Mouse (Mus musculus): ENCODE measurements around the gene Gm28035.

The Gm28035 gene

DNA sequence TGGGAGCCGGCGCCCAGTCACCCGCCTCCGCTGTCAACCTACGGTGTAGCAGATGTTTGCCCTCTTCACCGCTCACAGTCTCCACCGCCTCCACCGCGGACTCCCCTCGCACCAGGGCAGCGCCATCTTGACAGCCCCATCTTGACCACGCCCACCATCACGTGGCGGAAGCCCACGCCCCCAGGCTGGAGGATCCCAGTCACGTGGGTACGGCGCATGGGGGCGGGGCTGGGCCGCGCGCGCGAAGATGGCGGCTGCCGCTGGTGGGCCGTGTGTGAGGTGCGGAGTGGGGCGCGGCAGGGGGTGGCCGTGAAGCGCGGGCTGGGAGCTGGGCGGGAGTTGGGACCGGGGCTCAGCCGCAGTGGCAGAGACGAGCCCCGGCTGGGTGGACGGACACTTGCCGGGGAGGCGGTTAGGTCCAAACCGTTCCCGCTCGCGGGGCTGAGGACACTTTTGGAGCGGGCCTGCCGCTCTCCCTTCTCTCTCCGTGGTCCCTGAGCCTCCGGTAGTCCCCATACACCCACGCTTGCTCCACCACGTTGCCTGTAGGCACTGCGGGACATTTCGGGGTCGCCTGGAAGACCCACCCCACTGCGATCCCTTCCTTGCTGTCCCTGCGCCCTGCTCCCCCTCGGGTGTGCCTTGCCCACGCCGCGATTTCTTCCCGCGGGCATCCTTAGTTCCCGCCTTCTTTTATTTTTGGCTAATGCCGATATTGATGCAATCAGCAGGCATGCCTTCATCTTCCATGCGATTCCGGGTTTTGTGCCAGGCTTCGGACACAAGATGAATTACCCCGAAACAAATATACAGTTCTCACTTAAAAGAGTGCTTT lies 46.0 kb downstream of the Gm28035 start, which contains the start of the genes Dolk and Nup188:
Dolk (minus strand) TSS at position 143 of the 835 bp plus-strand sequence.
Nup188 (plus strand) TSS at position 206 of the 835 bp plus-strand sequence.
- in situ Hi-C loops (cut with MboI; ENCODE audit: unreplicated experiment in 2 of 2), result no loop called here

DNA sequence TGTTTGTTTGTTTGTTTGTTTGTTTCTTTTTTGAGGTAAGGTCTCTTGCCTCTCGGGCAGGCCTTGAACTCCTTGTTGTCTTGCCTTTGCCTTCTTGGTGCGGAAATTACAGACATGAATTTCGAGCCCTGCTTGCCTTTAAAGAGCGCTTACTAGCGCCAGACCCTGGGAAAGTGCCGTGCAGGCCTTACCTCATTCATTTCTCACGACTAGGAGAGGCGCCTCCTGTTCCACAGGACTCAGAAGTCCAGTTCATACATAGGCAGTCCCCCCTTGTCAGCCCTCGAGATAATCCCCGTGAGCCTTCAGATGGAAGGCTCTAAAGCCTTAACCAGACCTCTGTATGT lies 46.6 kb downstream of the Gm28035 start:
- in situ Hi-C loops (cut with MboI; ENCODE audit: unreplicated experiment in 2 of 2), result no loop called here

DNA sequence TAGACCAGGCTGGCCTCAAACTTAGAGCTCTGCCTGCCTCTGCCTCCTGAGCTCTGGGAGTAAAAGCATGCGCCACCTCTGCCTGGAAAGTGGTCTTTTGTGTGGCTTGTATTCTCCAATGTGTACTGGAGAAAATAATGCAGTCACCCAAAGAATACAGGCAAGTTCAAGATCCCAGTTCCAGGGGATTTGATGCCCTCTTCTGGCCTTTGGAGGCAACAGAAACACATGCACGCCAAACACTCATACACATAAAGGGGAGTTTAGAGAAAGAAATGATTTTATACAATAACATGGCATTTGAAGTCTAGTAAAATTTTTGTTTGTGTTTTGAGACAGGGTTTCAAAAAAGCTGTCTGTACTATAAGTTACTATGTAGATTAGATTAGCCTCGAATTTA lies 59.2 kb downstream of the Gm28035 start:
- in situ Hi-C loops (cut with MboI; ENCODE audit: unreplicated experiment in 2 of 2), result no loop called here

DNA sequence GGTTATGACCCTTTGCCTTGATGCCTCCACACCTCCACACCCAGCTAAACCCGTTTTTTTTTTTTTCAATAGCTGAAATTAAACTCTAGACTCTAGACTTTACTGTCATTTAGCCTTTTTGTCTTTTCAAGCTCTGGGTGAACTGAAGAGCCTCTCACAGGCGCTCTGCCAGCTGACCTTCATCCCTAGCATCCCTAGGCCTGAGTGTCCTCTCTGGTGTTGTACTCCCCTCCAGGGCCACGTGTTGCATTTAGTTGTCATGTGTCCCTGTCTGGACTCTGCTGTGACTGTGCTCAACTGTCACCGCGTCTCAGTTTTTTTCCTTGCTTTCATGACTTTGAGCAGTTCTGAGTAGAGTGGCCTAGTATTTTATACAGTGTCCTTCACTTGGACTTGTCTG lies 59.6 kb downstream of the Gm28035 start:
- in situ Hi-C loops (cut with MboI; ENCODE audit: unreplicated experiment in 2 of 2), result loop anchor here in 1 of 2 experiments (25.0 kb wide), 1 partner anchor 1138 kb away; no protein-coding TSS in a partner anchor

DNA sequence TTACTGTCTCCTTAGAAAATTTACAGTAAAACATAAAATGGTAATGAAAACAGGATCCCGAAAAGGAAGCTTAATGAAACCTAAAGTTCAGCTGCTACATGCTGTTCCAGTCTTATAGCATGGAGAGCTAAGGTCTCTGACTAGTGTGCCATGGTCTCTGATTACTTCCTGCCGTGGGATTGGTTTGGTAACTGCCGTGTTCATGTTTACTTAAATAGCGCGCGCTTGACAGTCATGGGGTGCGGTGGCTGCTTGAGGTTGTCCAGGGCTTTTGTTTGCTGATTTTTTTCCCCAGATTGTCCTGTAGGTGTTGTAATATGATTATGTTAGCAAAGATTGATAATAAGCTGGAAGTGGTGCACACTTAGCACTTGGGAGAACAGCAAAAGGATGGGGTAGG lies 65.7 kb downstream of the Gm28035 start:
- in situ Hi-C loops (cut with MboI; ENCODE audit: unreplicated experiment in 2 of 2), result loop anchor here in 1 of 2 experiments (25.0 kb wide), 1 partner anchor 1144 kb away; no protein-coding TSS in a partner anchor

DNA sequence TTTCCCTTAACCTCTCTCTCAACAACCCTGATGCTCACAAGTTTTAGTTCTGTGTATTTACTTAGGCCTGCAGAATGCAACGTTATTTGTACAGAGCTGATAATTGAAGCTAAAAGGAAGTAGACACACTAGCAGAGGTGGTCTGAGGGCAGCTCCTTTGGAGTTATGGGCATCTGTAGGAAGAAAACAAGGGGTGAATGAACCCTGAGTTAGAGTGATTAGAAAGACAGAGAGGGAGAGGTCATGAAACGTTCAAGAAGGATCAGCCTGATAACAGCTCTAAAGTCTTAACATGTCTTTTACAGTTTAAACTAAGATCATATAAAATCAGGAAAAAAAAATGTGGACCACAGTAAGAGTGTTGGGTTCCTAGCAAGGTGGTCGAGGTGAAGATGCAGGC lies 69.0 kb downstream of the Gm28035 start:
- in situ Hi-C loops (cut with MboI; ENCODE audit: unreplicated experiment in 2 of 2), result loop anchor here in 1 of 2 experiments (25.0 kb wide), 1 partner anchor 1147 kb away; no protein-coding TSS in a partner anchor

DNA sequence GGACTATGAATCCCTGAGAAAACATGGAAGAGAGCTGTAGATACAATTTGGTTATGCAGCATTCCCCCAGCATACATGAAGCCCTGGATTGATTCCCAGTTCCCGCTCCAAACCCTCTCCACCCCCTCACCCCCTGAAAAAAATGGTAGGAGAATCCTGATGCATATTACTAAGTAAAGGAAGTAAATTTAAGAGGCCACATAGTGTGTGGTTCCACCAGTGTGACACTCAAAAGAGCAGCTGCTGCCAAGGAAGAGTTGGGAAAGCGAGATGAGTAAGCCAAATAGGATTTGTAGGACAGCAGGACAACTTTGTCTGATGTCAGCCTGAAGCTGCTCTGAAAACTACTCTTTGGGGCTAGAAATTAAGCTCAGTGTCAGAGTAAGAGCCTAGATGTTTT lies 71.1 kb downstream of the Gm28035 start:
- in situ Hi-C loops (cut with MboI; ENCODE audit: unreplicated experiment in 2 of 2), result loop anchor here in 1 of 2 experiments (25.0 kb wide), 1 partner anchor 1149 kb away; no protein-coding TSS in a partner anchor

DNA sequence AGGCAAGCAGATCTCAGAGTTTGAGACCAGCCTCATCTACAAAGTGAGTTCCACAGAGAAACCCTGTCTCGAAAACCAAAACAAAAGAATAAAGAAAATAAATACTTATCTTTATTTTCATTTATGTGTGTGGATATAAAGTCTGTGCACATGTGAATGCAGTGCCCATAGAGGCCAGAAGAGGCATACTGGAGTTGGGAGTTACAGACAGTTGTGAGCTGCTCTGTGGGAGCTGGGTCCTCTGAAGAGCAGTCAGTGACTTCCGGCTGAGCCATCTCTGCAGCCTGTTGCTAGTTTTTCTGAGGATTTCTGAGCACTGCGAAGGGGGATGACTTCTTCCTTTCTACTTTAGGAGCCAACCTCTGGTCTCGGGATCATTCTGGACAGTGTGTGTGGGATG lies 75.8 kb downstream of the Gm28035 start:
- in situ Hi-C loops (cut with MboI; ENCODE audit: unreplicated experiment in 2 of 2), result loop anchor here in 1 of 2 experiments (25.0 kb wide), 1 partner anchor 1154 kb away; no protein-coding TSS in a partner anchor

DNA sequence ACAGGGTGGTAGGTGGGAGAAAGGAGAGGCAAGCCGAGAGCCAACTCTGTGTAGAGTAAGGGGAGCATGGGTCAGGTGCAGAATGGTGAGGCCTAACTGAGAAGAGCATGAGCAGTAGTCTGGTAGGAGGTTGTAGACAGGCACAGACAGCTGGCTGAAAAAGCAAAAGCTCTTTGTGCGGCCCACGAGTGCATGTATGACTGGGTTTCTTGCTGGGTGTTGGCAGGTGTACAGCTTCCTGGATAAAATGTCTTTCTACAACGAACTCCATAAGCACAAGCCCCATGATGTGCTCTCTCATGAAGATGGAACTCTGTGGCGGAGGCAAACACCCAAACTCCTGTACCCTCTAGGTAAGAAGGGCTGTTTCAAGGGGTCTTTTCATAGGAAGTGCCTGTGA lies 76.6 kb downstream of the Gm28035 start:
- in situ Hi-C loops (cut with MboI; ENCODE audit: unreplicated experiment in 2 of 2), result loop anchor here in 1 of 2 experiments (25.0 kb wide), 1 partner anchor 1155 kb away; no protein-coding TSS in a partner anchor

DNA sequence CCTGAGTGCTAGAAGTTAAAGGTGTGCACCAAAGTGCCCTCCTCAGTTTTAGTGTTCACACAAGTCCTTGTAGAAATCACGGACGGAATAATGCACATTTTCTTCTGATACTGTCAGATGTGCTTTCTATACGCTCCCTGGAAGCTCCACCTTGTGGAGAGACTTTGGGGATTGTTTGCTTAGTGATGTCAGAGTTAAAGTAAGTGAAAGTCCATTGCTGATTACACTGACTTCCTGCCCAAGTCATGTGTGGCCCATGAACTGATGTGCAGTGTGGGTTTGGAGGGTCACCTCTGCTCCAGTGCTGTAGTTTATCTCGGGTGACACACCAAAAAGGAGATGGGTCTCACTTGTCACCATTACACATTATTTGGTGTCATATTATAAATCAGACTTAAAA lies 78.9 kb downstream of the Gm28035 start:
- in situ Hi-C loops (cut with MboI; ENCODE audit: unreplicated experiment in 2 of 2), result loop anchor here in 1 of 2 experiments (25.0 kb wide), 1 partner anchor 1157 kb away; no protein-coding TSS in a partner anchor

DNA sequence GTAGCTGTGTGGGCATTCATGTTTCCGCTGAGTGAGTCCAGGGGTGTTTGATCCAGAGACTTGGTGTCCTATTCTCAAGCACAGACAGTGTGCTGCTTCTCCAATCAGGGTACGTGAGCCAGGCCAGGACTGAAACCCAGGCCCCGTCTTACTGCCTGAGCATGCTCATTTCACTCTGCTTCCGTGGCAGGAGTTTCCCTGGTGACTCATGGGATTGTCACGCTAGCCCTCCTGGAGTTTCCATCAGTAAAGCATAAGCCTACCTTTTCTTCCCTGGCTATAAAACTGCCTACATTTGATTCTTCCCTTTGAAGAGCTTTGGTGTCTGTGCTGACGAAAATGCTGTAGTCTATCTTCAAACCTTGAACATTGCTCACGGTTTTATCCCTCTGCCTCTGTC lies 82.7 kb downstream of the Gm28035 start:
- in situ Hi-C loops (cut with MboI; ENCODE audit: unreplicated experiment in 2 of 2), result loop anchor here in 1 of 2 experiments (25.0 kb wide), 1 partner anchor 1161 kb away; no protein-coding TSS in a partner anchor

DNA sequence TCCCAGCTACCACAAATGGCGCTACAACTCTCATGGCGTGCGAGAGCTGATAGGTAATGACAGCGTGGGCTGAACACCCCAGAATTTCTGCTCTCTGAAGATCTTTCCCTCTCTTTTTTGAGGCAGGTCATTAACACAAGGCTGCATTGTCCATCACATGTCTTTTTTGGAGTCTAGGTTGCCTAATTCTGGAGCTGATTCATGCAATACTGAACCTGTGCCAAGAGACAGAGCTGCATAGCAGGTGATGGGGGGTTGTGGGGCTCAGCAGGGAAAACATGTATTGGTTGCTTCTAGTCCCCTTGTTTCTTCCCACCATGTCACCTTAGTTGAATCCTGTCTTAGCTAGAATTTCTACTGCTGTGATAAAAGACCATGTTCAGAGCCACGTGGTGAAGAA lies 84.9 kb downstream of the Gm28035 start:
- in situ Hi-C loops (cut with MboI; ENCODE audit: unreplicated experiment in 2 of 2), result no loop called here

DNA sequence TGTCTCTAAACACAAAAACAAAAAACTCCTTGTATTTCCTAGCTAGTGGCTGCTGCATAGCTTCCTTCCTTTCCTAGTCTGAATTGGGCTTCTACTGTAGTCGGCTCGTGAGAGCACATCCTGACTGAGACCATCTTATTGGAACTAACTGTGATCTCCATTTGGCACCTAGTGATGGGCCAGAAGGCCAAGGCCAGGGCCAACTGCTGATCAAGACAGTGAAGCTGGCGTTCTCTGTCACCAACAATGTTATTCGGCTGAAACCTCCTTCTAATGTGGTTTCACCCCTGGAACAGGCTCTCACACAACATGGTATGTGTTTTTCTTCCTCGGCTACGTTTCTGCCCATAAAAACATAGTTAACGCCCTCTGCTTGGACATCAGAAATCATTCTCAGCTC lies 86.9 kb downstream of the Gm28035 start:
- in situ Hi-C loops (cut with MboI; ENCODE audit: unreplicated experiment in 2 of 2), result no loop called here

DNA sequence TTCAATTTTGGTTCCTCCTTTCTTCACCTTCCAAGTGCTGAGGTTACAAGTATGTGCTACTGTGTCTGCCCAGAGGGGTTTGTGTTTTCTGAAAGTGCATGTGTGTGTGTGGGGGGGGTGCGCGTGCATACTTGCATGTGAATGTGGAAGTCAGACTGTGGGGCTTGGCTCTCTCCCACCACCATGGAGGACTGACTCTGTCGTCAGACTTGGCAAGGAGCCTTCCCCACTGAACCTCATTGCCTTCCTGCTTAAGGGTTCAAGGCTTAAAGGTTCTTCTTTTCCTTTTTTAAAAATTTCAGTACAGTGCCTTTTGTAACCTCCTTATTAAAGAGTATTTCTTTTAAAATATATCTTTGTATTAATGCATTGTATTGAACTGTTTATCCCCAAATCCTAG lies 88.4 kb downstream of the Gm28035 start:
- in situ Hi-C loops (cut with MboI; ENCODE audit: unreplicated experiment in 2 of 2), result no loop called here
